Mouse (Mus musculus) gastrocnemius, postnatal 10 days (tissue): Measurements from ENCODE around the gene Ada. TPM values are rescaled to one million over a fixed set of nuclear protein-coding genes. Genes with fewer than 3 reads are reported as not detected.
"Not testable (repeated sequence)": the region's sequence is repeated elsewhere in the genome, so short reads cannot be mapped to it uniquely, and the experiment has no call there.

Source experiments
- DNase-seq: peaks from one replicate; pipeline ENCODE4 v3.0.0; 2021; ENCODE audit warnings: mixed read lengths
- total RNA-seq, 2 experiments: library from RNA; stranded (reverse); gene quantifications; 2 replicates each; pipeline ENCODE4 v1.2.3; 2021

Ada gene
- total RNA-seq, 2 experiments from 2014 or later = 1.1 to 2.4 TPM

DNA sequence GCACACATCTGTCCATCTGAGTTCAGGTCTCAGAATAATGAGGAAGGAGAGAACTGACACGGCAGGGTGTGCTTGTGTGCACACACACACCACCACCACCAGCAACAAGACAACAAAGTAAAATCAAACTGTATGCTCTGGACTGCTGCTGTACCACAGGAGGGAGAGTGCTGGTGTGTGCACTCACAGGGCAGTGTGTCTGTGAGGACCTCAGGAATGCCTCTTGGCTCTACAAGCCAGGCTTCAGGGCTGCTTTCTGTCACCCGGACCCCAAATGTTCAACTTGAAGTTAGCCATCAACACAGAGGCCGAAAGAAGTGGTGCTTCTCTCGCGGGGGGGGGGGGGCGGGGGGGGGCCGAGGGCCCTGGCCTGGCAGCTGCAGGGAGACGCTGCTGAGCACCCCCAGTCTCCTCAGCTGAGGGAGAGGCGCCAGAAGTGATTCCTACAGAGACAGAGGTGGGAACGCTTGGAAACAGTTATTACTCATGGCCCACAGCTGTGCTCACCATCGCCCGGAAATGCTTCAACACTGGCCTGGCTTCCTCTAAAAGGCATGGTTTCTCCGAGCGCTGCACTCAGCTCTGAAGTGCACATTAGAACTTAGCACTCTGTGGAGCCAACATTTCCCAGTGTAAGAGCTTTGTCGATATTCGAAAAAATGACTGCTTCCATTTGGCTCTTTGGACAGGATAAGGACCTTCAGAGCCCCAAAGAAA, 52.1 kb downstream of the Ada start:
- no peak for DNase-seq

DNA sequence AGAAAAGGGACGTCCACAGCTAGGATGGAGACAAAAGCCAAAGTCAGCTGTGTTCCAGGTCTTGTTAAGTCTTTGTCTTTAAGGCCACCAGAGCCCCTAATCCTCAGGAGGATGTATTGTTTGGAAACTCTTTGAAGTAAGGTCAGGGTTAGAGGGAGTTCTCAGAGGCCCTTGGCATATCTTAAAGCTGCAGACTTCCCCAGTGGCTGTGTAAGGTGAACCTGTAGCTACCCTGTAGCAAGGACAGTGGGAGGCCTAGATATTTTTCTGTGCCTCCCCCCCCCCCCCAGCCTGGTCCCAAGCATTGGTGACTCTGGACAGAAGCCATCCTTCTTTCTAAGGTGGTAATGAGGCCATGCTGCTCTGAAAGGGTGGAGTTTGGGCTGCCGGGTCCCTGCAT, 53.3 kb downstream of the Ada start:
- DNase-seq = no peak

DNA sequence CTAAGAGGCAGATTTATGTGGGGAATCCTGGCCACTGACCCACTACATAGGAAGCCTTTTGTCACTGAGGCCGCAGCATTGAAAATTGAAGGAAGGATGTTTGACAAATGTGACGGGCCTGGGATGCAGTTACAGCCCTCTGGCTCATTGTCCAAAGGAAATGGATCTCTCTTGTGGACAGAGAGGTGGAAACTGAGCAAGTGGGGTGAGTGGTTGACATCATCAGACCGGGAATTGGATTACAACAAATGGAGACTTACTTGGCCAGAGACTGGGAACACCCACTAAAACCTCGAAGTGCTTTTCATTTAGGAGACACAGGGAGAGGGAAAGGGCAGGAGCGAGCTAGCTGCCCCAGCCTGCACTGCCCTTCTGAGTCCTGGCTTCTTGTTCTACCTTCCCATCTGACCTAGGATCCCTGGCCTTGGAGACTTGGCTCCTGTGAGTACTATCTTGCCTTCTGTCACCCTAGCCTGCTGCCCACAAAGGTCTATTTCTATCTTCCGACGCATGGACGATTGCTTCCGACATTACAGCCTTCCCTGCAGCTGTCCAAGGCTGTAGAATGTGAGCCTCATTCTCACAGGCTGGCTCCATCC, 56.2 kb downstream of the Ada start:
- no peak for DNase-seq

DNA sequence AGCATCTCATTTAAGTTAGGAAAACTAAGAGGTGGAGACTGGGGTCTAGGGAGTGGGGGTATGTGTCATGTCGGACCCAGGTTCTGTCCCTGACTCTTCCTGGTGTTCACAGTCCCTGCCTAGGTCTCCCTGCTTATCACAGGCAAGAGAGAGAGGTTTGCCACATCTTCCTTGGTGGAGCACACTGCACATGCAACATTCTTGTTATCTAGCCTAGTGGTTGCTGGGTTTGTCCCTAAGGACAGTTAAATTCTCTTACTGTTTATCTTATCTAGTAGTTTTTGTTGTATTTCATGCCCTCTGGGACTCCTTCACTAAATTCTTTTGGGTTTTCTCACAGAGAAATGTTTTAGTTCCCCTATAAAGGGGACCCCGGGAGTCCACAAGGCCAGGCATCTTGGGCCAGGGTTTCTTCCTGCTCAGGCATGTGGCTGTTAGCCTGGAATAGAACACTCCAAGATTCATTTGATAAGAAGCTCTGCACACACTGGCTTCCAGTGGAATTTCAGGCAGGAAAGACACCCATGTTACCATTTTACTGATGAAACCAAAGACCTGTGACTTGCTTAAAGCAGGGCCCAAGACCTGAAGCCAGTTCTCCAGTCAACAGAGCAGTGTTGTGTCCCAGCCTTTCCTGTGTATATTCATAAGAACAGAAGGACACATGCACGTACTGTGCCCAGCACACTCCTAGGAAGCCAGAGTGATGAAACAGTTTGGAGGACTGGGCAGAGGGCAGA, 57.0 kb downstream of the Ada start:
- DNase-seq = no peak

DNA sequence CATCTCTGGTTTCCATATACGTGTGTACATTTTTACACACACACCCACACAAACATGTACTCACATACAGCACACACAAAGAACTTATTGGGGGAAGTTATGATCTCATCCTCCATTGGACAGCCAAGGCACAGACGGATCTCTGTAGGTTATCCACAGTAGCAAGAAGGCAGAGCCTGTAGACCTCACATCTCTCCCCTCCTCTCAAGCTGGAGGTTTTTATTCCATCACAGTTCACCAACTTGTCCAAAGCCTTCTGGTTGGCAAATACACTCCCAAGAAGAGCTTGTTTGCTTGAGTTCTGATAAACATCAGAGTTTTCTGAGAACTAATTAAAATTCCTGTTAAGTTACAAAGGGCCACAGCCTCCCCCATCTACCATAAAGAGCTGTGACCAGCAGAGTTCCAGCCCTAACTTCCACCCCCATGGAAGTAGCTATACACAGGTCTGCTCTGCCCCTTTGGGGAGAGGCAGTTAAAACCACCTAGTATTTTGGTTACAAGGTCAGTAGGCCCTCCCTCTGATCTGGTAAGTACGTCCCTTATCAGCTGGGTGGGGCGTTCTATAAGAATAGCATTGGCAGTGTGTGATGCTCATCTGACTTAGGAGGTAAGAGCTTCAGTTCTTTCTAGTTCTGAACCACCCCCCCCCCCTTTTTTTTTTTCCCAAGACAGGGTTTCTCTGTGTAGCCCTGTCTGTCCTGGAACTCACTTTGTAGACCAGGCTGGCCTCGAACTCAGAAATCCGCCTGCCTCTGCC, 58.0 kb downstream of the Ada start:
- DNase-seq = no peak

DNA sequence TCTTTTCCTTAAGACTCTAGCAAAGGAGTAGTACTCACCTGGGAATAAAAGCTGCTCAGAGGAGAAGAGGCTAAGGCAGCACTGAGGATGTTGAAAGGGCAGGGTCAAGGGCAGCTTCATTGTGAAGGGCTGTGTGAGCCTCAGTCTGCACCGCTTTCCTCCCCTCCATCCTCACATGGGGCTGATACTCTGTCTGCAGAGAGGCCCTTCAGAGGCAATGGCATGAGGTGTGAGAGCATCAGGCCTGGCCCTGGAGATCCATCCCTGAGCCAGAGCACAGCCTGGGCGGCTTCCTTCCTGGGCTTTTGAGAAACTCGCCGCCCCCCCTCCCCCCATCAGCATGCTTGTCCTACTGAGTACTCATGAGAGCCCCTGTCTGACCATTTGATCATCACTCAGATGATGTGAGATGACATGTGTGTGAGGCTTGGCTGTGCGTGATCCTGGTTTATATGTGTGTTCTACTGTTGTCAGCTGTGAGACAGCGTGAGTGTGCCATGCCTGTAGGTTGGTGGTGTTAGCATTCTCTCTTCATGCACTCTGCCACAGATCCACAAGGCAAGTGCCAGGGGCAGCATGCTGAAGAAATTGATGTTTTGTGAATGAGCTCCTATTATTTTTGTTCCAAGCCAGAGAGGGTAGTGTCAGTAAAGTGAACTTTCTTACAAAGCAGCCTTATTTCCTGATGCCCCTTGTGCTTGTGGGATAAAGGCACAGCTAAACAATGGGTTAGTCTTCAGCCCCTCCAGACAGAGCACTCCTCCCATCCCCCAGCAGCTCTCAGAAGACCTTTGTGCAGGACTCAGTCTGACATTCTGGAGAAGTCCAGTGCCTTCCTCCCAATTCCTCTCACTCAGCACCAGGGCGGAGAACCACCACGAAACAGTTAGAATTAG, 59.4 kb downstream of the Ada start:
- DNase-seq = no peak

DNA sequence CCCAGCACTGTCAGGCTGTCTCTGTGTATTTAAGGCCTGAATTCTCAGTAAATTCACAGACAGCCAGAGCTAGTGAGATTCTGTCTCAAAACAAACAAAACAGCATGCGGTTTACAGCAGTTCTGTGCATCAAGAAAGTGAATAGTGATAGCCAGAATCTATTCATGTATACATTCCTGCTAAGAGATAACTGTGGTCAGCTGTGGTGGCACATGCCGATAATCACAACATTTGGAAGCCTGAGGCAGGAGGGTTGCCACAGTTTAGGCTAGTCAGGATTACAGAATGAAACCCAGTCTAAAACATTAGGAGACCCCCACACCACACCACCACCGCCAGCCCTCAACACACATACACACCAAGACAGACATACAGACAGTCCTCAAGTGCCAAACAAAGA, 60.3 kb downstream of the Ada start:
- no peak for DNase-seq

DNA sequence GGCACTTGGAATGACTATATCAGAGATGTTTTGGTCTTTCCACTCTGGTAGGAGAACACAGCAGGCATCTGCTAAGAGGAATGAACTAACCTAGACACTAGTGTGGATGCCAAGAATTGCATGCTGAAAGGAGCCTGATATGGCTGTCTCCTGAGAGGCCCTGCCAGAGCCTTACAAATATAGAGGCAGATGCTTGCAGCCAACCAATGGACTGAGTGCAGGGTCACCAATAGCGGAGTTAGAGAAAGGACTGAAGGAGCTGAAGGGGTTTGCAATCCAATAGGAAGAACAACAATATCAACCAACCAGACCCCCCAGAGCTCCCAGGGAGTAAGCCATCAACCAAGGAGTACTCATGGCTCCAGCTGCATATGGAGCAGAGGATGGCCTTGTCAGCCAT, 61.7 kb downstream of the Ada start:
- not testable (repeated sequence) for DNase-seq

DNA sequence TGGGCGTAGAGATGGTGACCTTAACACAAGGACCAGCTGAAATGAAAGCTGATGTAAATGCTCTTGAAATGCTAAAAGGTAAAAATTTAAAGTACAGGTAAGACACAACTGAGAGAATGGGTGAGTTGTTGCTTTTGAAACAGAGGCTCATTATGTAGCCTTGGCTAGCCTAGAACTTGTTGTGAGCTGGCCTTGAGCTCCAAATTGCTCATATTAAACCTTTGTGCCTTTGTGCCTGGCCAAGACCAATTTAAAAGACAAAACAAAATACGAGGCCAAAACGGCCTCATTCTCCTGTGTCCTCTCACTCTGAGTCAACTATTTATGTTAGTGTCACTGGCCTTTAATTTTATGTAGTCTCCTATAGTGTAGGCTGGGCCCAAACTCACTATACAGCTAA, 63.2 kb downstream of the Ada start:
- DNase-seq = no peak

DNA sequence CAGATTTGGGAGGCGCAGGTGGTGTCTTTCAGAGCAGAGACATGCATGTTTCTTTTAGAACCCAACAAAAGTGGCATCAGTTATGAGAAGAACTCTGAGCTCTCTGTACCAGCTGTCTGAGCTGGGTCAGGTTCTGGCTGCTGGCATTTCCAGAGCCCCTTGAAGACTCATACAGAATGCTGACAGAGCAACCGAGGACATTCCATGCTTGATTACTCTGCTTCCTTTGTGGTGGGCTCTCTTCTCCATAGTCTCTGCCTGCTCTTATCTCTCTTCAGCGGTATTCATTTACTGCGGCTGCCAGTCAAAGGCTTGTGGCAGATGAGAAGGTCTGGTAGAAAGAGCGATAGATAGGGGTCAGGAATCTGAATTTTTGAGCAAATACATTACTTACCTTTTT, 63.8 kb downstream of the Ada start:
- no peak for DNase-seq

DNA sequence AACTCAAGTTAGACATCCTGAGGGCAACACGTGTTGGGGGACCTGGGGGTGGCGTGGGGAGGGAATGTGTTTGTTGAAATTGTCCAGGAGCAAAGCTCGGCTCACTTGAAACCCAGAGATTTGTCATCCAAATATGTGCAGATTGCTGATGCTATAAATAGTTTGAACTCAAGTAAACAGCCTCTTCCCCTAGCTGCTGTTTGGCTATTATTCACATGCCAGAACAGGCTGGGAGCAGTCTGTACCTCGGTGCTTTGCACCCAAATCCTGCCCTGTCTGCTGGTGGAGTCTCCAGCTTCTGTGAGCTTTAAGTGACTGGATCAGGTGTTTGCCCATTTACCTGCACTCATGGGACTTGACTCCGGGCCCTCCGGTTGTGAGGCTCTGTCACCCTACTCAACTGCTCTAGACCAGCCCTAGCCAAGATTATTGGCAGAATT, 64.3 kb downstream of the Ada start:
- no peak for DNase-seq

DNA sequence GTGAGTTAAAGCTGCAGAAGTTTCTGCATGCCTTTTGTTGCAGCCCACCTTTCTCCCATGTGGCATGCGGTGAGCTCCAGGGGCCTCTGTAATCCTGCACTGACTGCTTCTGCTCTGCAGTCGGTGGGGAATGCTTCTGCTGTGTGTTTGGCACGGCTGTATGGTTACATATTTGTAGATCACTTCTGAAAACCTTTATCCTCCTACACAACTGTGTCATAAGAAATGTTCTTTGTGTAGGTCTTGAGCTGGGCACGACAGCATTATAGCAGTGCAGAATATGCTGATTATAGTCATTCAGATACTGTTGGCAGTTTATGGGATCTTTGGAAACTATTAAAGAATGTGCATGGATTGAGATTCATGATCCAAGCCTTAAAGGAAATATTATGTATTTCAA, 64.8 kb downstream of the Ada start:
- DNase-seq = no peak

DNA sequence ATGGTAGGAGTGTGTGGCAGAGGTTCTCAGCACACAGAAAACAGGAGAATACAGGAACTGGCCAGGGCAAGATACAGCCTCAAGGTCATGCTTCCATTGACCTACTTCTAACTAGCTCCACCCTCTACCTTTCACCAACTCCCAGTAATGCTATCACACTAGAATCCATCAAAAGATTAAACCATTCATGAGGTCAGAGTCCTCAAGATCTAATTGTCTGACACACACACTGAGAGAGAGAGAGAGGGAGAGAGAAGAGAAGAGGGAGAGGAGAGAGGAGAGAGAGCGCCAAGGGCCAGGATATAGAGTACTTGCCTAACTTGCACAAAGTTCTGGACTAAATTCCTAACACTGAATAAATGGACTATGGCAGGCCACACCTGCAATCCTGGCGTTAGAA, 67.7 kb downstream of the Ada start:
- DNase-seq = no peak

DNA sequence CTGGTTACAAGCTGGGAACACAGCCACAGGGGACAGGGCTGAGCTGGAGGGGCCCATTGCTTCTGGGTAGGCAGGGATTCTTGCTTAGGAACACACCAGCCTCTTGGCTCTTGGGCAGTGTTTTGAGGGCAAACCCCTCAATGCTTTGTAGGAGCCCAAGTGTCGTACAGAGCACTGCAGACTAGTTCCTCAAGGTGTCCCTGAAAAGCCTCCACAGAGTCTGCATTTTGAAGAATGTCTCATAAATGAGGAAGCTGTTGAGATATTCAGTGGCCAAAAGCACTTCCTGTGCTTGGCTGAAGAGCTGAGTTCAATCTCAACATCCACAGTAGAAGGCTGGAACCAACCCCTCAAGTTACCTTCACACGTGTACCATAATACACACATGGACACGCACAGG, 73.3 kb downstream of the Ada start:
- DNase-seq = no peak

Other genes starting within 250 kb of the Ada start
- under 1 TPM in 1 of 2 experiments, not detected in 1; 0.23 TPM for gene Hnf4a, start 243.4 kb downstream of the Ada start, total RNA-seq
- 10 to 100 TPM in 1 of 2 experiments, 1 to 10 TPM in 1; 7.6 to 13.8 TPM for gene Ttpal, start 147.9 kb downstream of the Ada start, total RNA-seq
- gene Serinc3, start 105.1 kb downstream of the Ada start, total RNA-seq = 100 to 1,000 TPM; 141 to 145 TPM
- 100 to 1,000 TPM; 123 to 129 TPM for gene Pkig, start 91.9 kb downstream of the Ada start, total RNA-seq
- 1 to 10 TPM in 1 of 2 experiments, under 1 TPM in 1; 0.40 to 1.9 TPM for gene Ccn5, start 70.6 kb upstream of the Ada start, total RNA-seq
- not detected for gene Kcnk15, start 103.4 kb upstream of the Ada start, total RNA-seq
- gene Rims4, start 168.4 kb upstream of the Ada start, total RNA-seq = under 1 TPM; 0.90 to 0.96 TPM
- gene Ywhab, start 244.7 kb upstream of the Ada start, total RNA-seq = 10 to 100 TPM; 80.1 to 90.3 TPM